Comparison of ENCODE assay signal across 23 mouse cellular contexts in the genomic region with DNA sequence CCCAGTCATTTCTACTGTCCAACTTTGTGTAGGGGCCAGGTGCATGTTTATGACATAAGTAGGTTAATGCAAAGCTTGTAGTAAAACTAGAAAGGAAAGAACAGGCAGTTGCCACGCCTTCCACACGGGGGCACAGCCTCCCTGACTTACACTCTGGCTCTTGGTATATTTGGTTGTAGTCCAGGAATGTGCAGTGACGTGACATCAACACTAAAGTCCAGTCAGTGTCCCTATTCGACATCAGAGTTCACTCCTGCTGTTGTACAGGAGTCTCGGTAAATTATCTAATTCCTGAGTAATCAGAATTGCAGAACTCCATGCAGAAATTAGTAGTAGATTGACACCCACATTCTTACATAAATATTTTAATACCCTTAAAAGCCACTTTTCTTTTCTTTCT. TPM values are rescaled to one million over a fixed set of nuclear protein-coding genes. Genes with fewer than 3 reads are reported as not detected.
DNase-seq lines count a peak whose midpoint lies in the region; ATAC-seq and TF ChIP-seq lines count a peak whose summit lies in the region.
"Had no signal": no experiment of that assay in that cellular context is flagged by ENCODE, and none has a peak within 500 bp of the region (broad histone marks: within the 10 kb centered on the region; RNA-seq: fewer than 3 reads in every experiment).

No protein-coding gene starts in this region.

- 88% methylated on average over 5 of the region's 5 CpGs for WGBS in hindbrain, postnatal 0 days
- 89% methylated on average over 5 of the region's 5 CpGs for WGBS in hindbrain, embryonic 16.5 days
- 82% methylated on average over 5 of the region's 5 CpGs for WGBS in lung, postnatal 0 days

- DNase-seq in hindbrain, postnatal 0 days (ENCODE audit: low spot score) = no peak
- no peak for DNase-seq in lung, postnatal 0 days (ENCODE audit: low spot score)
- no peak for DNase-seq in lung, postnatal 36 days
- peak; percentile 80 for DNase-seq in adipocyte (ENCODE audit: low spot score)
- DNase-seq in kidney, postnatal 36 days = peak; percentile 52 to 65
- no peak for DNase-seq in spleen, postnatal 14 days (ENCODE audit: low spot score in 2 of 2)
- DNase-seq in layer of hippocampus, postnatal 14 days (ENCODE audit: low spot score in 2 of 2) = no peak
- DNase-seq: cerebellum, postnatal 25 days; forebrain, postnatal 0 days; gastrocnemius, postnatal 10 days; lung, adult 2 months; right cerebral cortex, postnatal 4 days; thymus, adult 2 months had no signal

- peak; percentile 33 for TF ChIP-seq CTCF in hindbrain, postnatal 0 days (IDR thresholded peaks at IDR 0.05; ENCODE audit: low read depth)
- TF ChIP-seq CTCF in lung, postnatal 0 days (IDR thresholded peaks at IDR 0.05) = peak; percentile 29

- ATAC-seq in hindbrain, postnatal 0 days = no peak
- ATAC-seq in hindbrain, embryonic 16.5 days = no peak
- ATAC-seq in lung, postnatal 0 days = no peak
- ATAC-seq: activated CD4-positive, CD25-positive, alpha-beta regulatory T cell, adult 4 months; forebrain, postnatal 0 days had no signal

- no peak overlapping the region for H3K9ac ChIP-seq in hindbrain, postnatal 0 days (replicated peaks; ENCODE audit: low read length)
- H3K9ac ChIP-seq in hindbrain, embryonic 16.5 days (ENCODE audit: low read depth, low read length) = no peak overlapping the region
- no peak overlapping the region for H3K9ac ChIP-seq in lung, postnatal 0 days (replicated peaks; ENCODE audit: low read depth)
- H3K9ac ChIP-seq: forebrain, postnatal 0 days; heart, embryonic 12.5 days; hindbrain, embryonic 12.5 days; limb, embryonic 13.5 days; neural tube, embryonic 13.5 days had no signal

- no peaks in the 10 kb centered on the region for H3K4me1 ChIP-seq in hindbrain, postnatal 0 days (ENCODE audit: insufficient read depth, low read length)
- H3K4me1 ChIP-seq in hindbrain, embryonic 16.5 days (ENCODE audit: control insufficient read depth, insufficient read depth, low read depth, low read length) = no peaks in the 10 kb centered on the region
- H3K4me1 ChIP-seq in lung, postnatal 0 days (ENCODE audit: insufficient read depth, low read depth, low read length) = no peaks in the 10 kb centered on the region
- H3K4me1 ChIP-seq: embryonic facial prominence, embryonic 10.5 days; heart, embryonic 12.5 days; hindbrain, embryonic 12.5 days; limb, embryonic 13.5 days; neural tube, embryonic 13.5 days had no signal

- H3K36me3 ChIP-seq in hindbrain, postnatal 0 days (ENCODE audit: insufficient read depth, low read length) = peaks cover 52% of the 10 kb centered on the region
- peaks cover 42% of the 10 kb centered on the region for H3K36me3 ChIP-seq in hindbrain, embryonic 16.5 days (ENCODE audit: control insufficient read depth, insufficient read depth, low read length)
- H3K36me3 ChIP-seq in lung, postnatal 0 days (ENCODE audit: insufficient read depth, low read length) = peaks cover 40% of the 10 kb centered on the region

- no peaks in the 10 kb centered on the region for H3K27me3 ChIP-seq in hindbrain, postnatal 0 days (ENCODE audit: insufficient read depth, low read length)
- no peaks in the 10 kb centered on the region for H3K27me3 ChIP-seq in hindbrain, embryonic 16.5 days (replicated peaks; ENCODE audit: control insufficient read depth, insufficient read depth, low read length)
- no peaks in the 10 kb centered on the region for H3K27me3 ChIP-seq in lung, postnatal 0 days (replicated peaks; ENCODE audit: insufficient read depth, low read length)
- H3K27me3 ChIP-seq: heart, embryonic 12.5 days; hindbrain, embryonic 12.5 days; limb, embryonic 13.5 days; neural tube, embryonic 13.5 days had no signal

- H3K4me3 ChIP-seq in hindbrain, postnatal 0 days (ENCODE audit: low read length) = no peak overlapping the region
- no peak overlapping the region for H3K4me3 ChIP-seq in hindbrain, embryonic 16.5 days (ENCODE audit: low read length)
- H3K4me3 ChIP-seq in lung, postnatal 0 days (ENCODE audit: low read depth, low read length) = no peak overlapping the region
- H3K4me3 ChIP-seq: embryonic facial prominence, embryonic 10.5 days; erythroblast, embryonic 14.5 days; heart, embryonic 12.5 days; hindbrain, embryonic 12.5 days; limb, embryonic 13.5 days; neural tube, embryonic 13.5 days had no signal

- no peak overlapping the region for H3K27ac ChIP-seq in hindbrain, postnatal 0 days
- no peak overlapping the region for H3K27ac ChIP-seq in hindbrain, embryonic 16.5 days (ENCODE audit: low read depth, low read length)
- H3K27ac ChIP-seq in lung, postnatal 0 days (ENCODE audit: low read length) = no peak overlapping the region
- H3K27ac ChIP-seq: embryonic facial prominence, embryonic 10.5 days; hindbrain, embryonic 12.5 days; limb, embryonic 13.5 days; neural tube, embryonic 13.5 days had no signal

- no peak for TF ChIP-seq EP300 in lung, postnatal 0 days (IDR thresholded peaks at IDR 0.05)

- H3K9me3 ChIP-seq in hindbrain, postnatal 0 days (ENCODE audit: low read length) = no peaks in the 10 kb centered on the region
- H3K9me3 ChIP-seq in hindbrain, embryonic 16.5 days (ENCODE audit: control insufficient read depth, low read length) = no peaks in the 10 kb centered on the region
- no peaks in the 10 kb centered on the region for H3K9me3 ChIP-seq in lung, postnatal 0 days (ENCODE audit: low read length)
- H3K9me3 ChIP-seq: embryonic facial prominence, embryonic 10.5 days; heart, embryonic 12.5 days; hindbrain, embryonic 12.5 days; limb, embryonic 13.5 days; neural tube, embryonic 13.5 days had no signal

- no peak overlapping the region for H3K4me2 ChIP-seq in hindbrain, postnatal 0 days (ENCODE audit: low read depth, low read length)
- H3K4me2 ChIP-seq in hindbrain, embryonic 16.5 days (ENCODE audit: low read length) = no peak overlapping the region
- H3K4me2 ChIP-seq in lung, postnatal 0 days (replicated peaks; ENCODE audit: low read depth, low read length) = no peak overlapping the region
- H3K4me2 ChIP-seq: heart, embryonic 12.5 days; hindbrain, embryonic 12.5 days; limb, embryonic 13.5 days; neural tube, embryonic 13.5 days had no signal

RNA-seq across cellular contexts. Expression of gene Pank3, which starts 13.8 kb away (rescaled TPM):
- 62.5 and 68.7 TPM in 2 replicates for total RNA-seq in hindbrain, postnatal 0 days (2014; rRNA removed)
- polyA plus RNA-seq in hindbrain, postnatal 0 days (2015; fragmentation: Nextera tagmentation; extraction: Ambion mirVana) = 13.3 and 13.6 TPM in 2 replicates
- 16.6 and 18.4 TPM in 2 replicates for polyA plus RNA-seq in hindbrain, embryonic 16.5 days (2015; fragmentation: Nextera tagmentation; extraction: Ambion mirVana)
- polyA plus RNA-seq in lung, postnatal 0 days (2015; fragmentation: Nextera tagmentation; extraction: Ambion mirVana) = 12.4 and 14.1 TPM in 2 replicates
- total RNA-seq in layer of hippocampus, postnatal 14 days (2021) = 10 to 100 TPM; 56.1 to 56.6 TPM

RNA-seq across cellular contexts. Expression of gene Fbll1, which starts 15.6 kb away (rescaled TPM):
- total RNA-seq in hindbrain, postnatal 0 days (2014; rRNA removed) = 64.1 and 65.2 TPM in 2 replicates
- 30.4 and 35.0 TPM in 2 replicates for polyA plus RNA-seq in hindbrain, postnatal 0 days (2015; fragmentation: Nextera tagmentation; extraction: Ambion mirVana)
- polyA plus RNA-seq in hindbrain, embryonic 16.5 days (2015; fragmentation: Nextera tagmentation; extraction: Ambion mirVana) = 4.8 and 12.2 TPM in 2 replicates
- polyA plus RNA-seq in lung, postnatal 0 days (2015; fragmentation: Nextera tagmentation; extraction: Ambion mirVana) = not detected in 2 replicates
- 10 to 100 TPM; 47.2 to 49.1 TPM for total RNA-seq in layer of hippocampus, postnatal 14 days (2021)
- total RNA-seq: MEL; monocyte, adult 5-6 weeks had no signal
- polyA plus RNA-seq: activated CD4-positive, CD25-positive, alpha-beta regulatory T cell, adult 4 months; erythroblast, embryonic 14.5 days; heart, embryonic 12.5 days; limb, embryonic 13.5 days; lung, adult 2 months had no signal

RNA-seq across cellular contexts. Expression of gene Rars, which starts 51.3 kb away (rescaled TPM):
- total RNA-seq in hindbrain, postnatal 0 days (2014; rRNA removed) = 27.4 and 30.0 TPM in 2 replicates
- 56.6 and 58.7 TPM in 2 replicates for polyA plus RNA-seq in hindbrain, postnatal 0 days (2015; fragmentation: Nextera tagmentation; extraction: Ambion mirVana)
- polyA plus RNA-seq in hindbrain, embryonic 16.5 days (2015; fragmentation: Nextera tagmentation; extraction: Ambion mirVana) = 64.9 and 70.3 TPM in 2 replicates
- 29.4 TPM in 2 replicates for polyA plus RNA-seq in lung, postnatal 0 days (2015; fragmentation: Nextera tagmentation; extraction: Ambion mirVana)
- total RNA-seq in layer of hippocampus, postnatal 14 days (2021) = 10 to 100 TPM; 46.1 to 46.2 TPM

Comparison
In these comparisons a context has a peak if more than half of its experiments do, and no peak if none do; other contexts are left out.
1. DNase-seq: peak in adipocyte (single experiment) and kidney, postnatal 36 days (2 of 2); none in hindbrain, postnatal 0 days (single experiment), lung, postnatal 0 days (single experiment), lung, postnatal 36 days (single experiment), spleen, postnatal 14 days (0 of 2) and layer of hippocampus, postnatal 14 days (0 of 2).